Mouse (Mus musculus): Measurements from ENCODE around the gene Nop9. TPM values are rescaled to one million over a fixed set of nuclear protein-coding genes. Genes with fewer than 3 reads are reported as not detected.
"Not testable (repeated sequence)": the region's sequence is repeated elsewhere in the genome, so short reads cannot be mapped to it uniquely, and the experiment has no call there.

Nop9 gene
- total and polyA plus RNA-seq, 2 experiments from 2014 or later = 14.2 to 20.2 TPM

- Histone ChIP-seq H3K27me3 (ENCODE audit: control insufficient read depth, insufficient read depth, low read length) (peaks cover 12% of the 10 kb centered on the region), H3K4me2 (ENCODE audit: low read depth, low read length) (0 out of 2 replicates have a peak overlapping the region, but pooled peaks have one; percentile 32), H3K36me3 (replicated peaks; ENCODE audit: control insufficient read depth, insufficient read depth, low read length) (peaks cover 35% of the 10 kb centered on the region), H3K27ac (ENCODE audit: low read depth) (no peak overlapping the region), H3K9me3 (replicated peaks; ENCODE audit: control insufficient read depth, low read length) (no peaks in the 10 kb centered on the region), H3K4me3 (ENCODE audit: low read depth, low read length) (no peak overlapping the region), H3K4me1 (ENCODE audit: control insufficient read depth, insufficient read depth) (peaks cover 8% of the 10 kb centered on the region; the same call in 1 of the 2 replicates), H3K9ac (replicated peaks; ENCODE audit: low read depth, low read length) (no peak overlapping the region)
- DNase-seq (ENCODE audit: low spot score) = no peak
- TF ChIP-seq EP300 (IDR thresholded peaks at IDR 0.05; ENCODE audit: low read depth) (no peak), CTCF (IDR thresholded peaks at IDR 0.05; ENCODE audit: low read depth) (no peak)
- 13% methylated on average over 6 of the region's 6 CpGs for WGBS
- ATAC-seq (ENCODE audit: insufficient read depth, low read depth) = no peak
Observed at GRCm38 (mm10) chr14:55757566-55757965, 12.1 kb downstream of the Nop9 start.

GRCm38 (mm10) chr14:55758363-55758784 is 12.9 kb downstream of the Nop9 start, which contains the start of gene Cideb:
Gene Cideb (minus strand): TSS chr14:55758458.
- TF ChIP-seq CTCF (IDR thresholded peaks at IDR 0.05; ENCODE audit: low read depth) (peak; percentile 73), EP300 (IDR thresholded peaks at IDR 0.05; ENCODE audit: low read depth) (no peak)
- H3K9me3 ChIP-seq (replicated peaks; ENCODE audit: control insufficient read depth, low read length) = no peaks in the 10 kb centered on the region
- H3K27me3 ChIP-seq (ENCODE audit: control insufficient read depth, insufficient read depth, low read length) = peaks cover 12% of the 10 kb centered on the region
- peaks cover 16% of the 10 kb centered on the region; the same call in 1 of the 2 replicates for H3K4me1 ChIP-seq (ENCODE audit: control insufficient read depth, insufficient read depth)
- WGBS = 7% methylated on average over 8 of the region's 8 CpGs
- H3K27ac ChIP-seq (ENCODE audit: low read depth) = no peak within 1 kb of the TSS
- DNase-seq (ENCODE audit: low spot score) (peak; percentile 73), ATAC-seq (ENCODE audit: insufficient read depth, low read depth) (0 out of 2 replicates have a peak, but pooled peaks have one; percentile 14)
- H3K4me3 ChIP-seq (ENCODE audit: low read depth, low read length) = no peak within 1 kb of the TSS
- H3K9ac ChIP-seq (replicated peaks; ENCODE audit: low read depth, low read length) = no peak within 1 kb of the TSS
- H3K36me3 ChIP-seq (replicated peaks; ENCODE audit: control insufficient read depth, insufficient read depth, low read length) = peaks cover 27% of the 10 kb centered on the region
- peak within 1 kb of the TSS; percentile 32 for H3K4me2 ChIP-seq (ENCODE audit: low read depth, low read length)

- peak; percentile 53 for DNase-seq (ENCODE audit: low spot score)
- peaks cover 20% of the 10 kb centered on the region; the same call in 1 of the 2 replicates for H3K4me1 ChIP-seq (ENCODE audit: control insufficient read depth, insufficient read depth)
- not testable (repeated sequence) for H3K9ac ChIP-seq (replicated peaks; ENCODE audit: low read depth, low read length); H3K9me3 ChIP-seq (replicated peaks; ENCODE audit: control insufficient read depth, low read length); H3K36me3 ChIP-seq (replicated peaks; ENCODE audit: control insufficient read depth, insufficient read depth, low read length); H3K27ac ChIP-seq (ENCODE audit: low read depth)
- H3K4me2 ChIP-seq (ENCODE audit: low read depth, low read length) = peak overlapping the region; percentile 54
- peak; percentile 42 for ATAC-seq (ENCODE audit: insufficient read depth, low read depth)
- WGBS = 1% methylated on average over 5 of the region's 6 CpGs
- peaks cover 12% of the 10 kb centered on the region for H3K27me3 ChIP-seq (ENCODE audit: control insufficient read depth, insufficient read depth, low read length)
- peak; percentile 80 for TF ChIP-seq CTCF (IDR thresholded peaks at IDR 0.05; ENCODE audit: low read depth)
- H3K4me3 ChIP-seq (ENCODE audit: low read depth, low read length) = peak overlapping the region; percentile 28
Observed at GRCm38 (mm10) chr14:55760156-55760555, 14.7 kb downstream of the Nop9 start.

- H3K36me3 ChIP-seq (replicated peaks; ENCODE audit: control insufficient read depth, insufficient read depth, low read length) = no peaks in the 10 kb centered on the region
- no peak within 1 kb of the TSS for H3K27ac ChIP-seq (ENCODE audit: low read depth)
Observed at GRCm38 (mm10) chr14:55761163-55761562, 15.7 kb downstream of the Nop9 start, which contains the start of gene Ltb4r2. Gene Ltb4r2 (plus strand): TSS chr14:55761428.

GRCm38 (mm10) chr14:55762001-55762821 is 16.7 kb downstream of the Nop9 start:
- Histone ChIP-seq H3K27me3 (ENCODE audit: control insufficient read depth, insufficient read depth, low read length) (peaks cover 19% of the 10 kb centered on the region), H3K27ac (ENCODE audit: low read depth) (0 out of 2 replicates have a peak overlapping the region, but pooled peaks have one; percentile 5), H3K4me2 (ENCODE audit: low read depth, low read length) (peak overlapping the region; percentile 91), H3K9me3 (replicated peaks; ENCODE audit: control insufficient read depth, low read length) (no peaks in the 10 kb centered on the region), H3K4me3 (ENCODE audit: low read depth, low read length) (peak overlapping the region; percentile 51), H3K36me3 (replicated peaks; ENCODE audit: control insufficient read depth, insufficient read depth, low read length) (no peaks in the 10 kb centered on the region), H3K9ac (replicated peaks; ENCODE audit: low read depth, low read length) (peak overlapping the region; percentile 37), H3K4me1 (ENCODE audit: control insufficient read depth, insufficient read depth) (peaks cover 20% of the 10 kb centered on the region; the same call in 1 of the 2 replicates)
- DNase-seq (ENCODE audit: low spot score) (peak; percentile 65), ATAC-seq (ENCODE audit: insufficient read depth, low read depth) (peak; percentile 55)
- TF ChIP-seq CTCF (IDR thresholded peaks at IDR 0.05; ENCODE audit: low read depth) = peak; percentile 13; the same call in 1 of the 2 replicates
- no peak for TF ChIP-seq EP300 (IDR thresholded peaks at IDR 0.05; ENCODE audit: low read depth)
- WGBS = under 1% methylated on average over 70 of the region's 77 CpGs

More at GRCm38 (mm10) chr14:55761163-55761562, 15.7 kb downstream of the Nop9 start, which contains the start of gene Ltb4r2:
- no peak for ATAC-seq (ENCODE audit: insufficient read depth, low read depth)
- Histone ChIP-seq H3K4me2 (ENCODE audit: low read depth, low read length) (peak within 1 kb of the TSS; percentile 91), H3K9ac (replicated peaks; ENCODE audit: low read depth, low read length) (peak within 1 kb of the TSS; percentile 37), H3K27me3 (ENCODE audit: control insufficient read depth, insufficient read depth, low read length) (peaks cover 17% of the 10 kb centered on the region), H3K4me3 (ENCODE audit: low read depth, low read length) (peak within 1 kb of the TSS; percentile 51), H3K4me1 (ENCODE audit: control insufficient read depth, insufficient read depth) (peaks cover 20% of the 10 kb centered on the region; the same call in 1 of the 2 replicates), H3K9me3 (replicated peaks; ENCODE audit: control insufficient read depth, low read length) (no peaks in the 10 kb centered on the region)
- TF ChIP-seq EP300 (IDR thresholded peaks at IDR 0.05; ENCODE audit: low read depth) = no peak
- no peak for TF ChIP-seq CTCF (IDR thresholded peaks at IDR 0.05; ENCODE audit: low read depth)
- DNase-seq (ENCODE audit: low spot score) = no peak
- WGBS = 78% methylated on average over 6 of the region's 6 CpGs
